Mouse (Mus musculus) heart, embryonic 12.5 days (tissue): ENCODE results near the gene Arf1. TPM values are rescaled to one million over a fixed set of nuclear protein-coding genes. Genes with fewer than 3 reads are reported as not detected.
"Not testable (repeated sequence)": the region's sequence is repeated elsewhere in the genome, so short reads cannot be mapped to it uniquely, and the experiment has no call there.

Source experiments
- ATAC-seq: fragments of 200-750 bp; cut with Nextera tagmentation; 2 replicates; pipeline ENCODE4 v1.8.0; 2017; ENCODE audit warnings: moderate TSS enrichment, moderate library complexity; ENCODE audit not compliant: insufficient number of reproducible peaks, low FRiP score
- H3K27ac ChIP-seq: fragments of 300-500 bp; sonication (generic); 2 replicates; pipeline ENCODE4 v1.5.1; 2016; ENCODE audit warnings: mild to moderate bottlenecking, moderate library complexity; ENCODE audit not compliant: poor library complexity, severe bottlenecking
- H3K27me3 ChIP-seq: fragments of 300-500 bp; sonication (generic); replicated peaks from 2 replicates; pipeline ENCODE4 v1.6.1; 2016; ENCODE audit warnings: mild to moderate bottlenecking, moderate library complexity
- H3K36me3 ChIP-seq: fragments of 300-500 bp; sonication (generic); 2 replicates; pipeline ENCODE4 v1.6.1; 2016; ENCODE audit warnings: mild to moderate bottlenecking, moderate library complexity
- H3K4me1 ChIP-seq: fragments of 300-500 bp; sonication (generic); replicated peaks from 2 replicates; pipeline ENCODE4 v1.6.1; 2016; ENCODE audit warnings: mild to moderate bottlenecking
- H3K4me2 ChIP-seq: fragments of 300-500 bp; sonication (generic); 2 replicates; pipeline ENCODE4 v1.6.1; 2016; ENCODE audit warnings: mild to moderate bottlenecking, moderate library complexity
- H3K4me3 ChIP-seq: fragments of 300-500 bp; sonication (generic); 2 replicates; pipeline ENCODE4 v1.5.1; 2016; ENCODE audit warnings: mild to moderate bottlenecking
- H3K9ac ChIP-seq: fragments of 300-500 bp; sonication (generic); 2 replicates; pipeline ENCODE4 v1.6.1; 2016; ENCODE audit warnings: mild to moderate bottlenecking, moderate library complexity
- H3K9me3 ChIP-seq: fragments of 300-500 bp; sonication (generic); replicated peaks from 2 replicates; pipeline ENCODE4 v1.6.1; 2016; ENCODE audit warnings: mild to moderate bottlenecking, moderate library complexity
- WGBS: fragments of 180-500 bp; shearing (Covaris S2); methylation state at CpG from one replicate; pipeline ENCODE4 v1.1.7; 2016; 5-methylcytosine and 5-hydroxymethylcytosine counted together
- polyA plus RNA-seq: library from polyadenylated mRNA; unstranded; fragments of >200 nt; fragmentation: Nextera tagmentation; extraction: Ambion mirVana; gene quantifications from 2 replicates; pipeline ENCODE4 v1.2.1, GENCODE M21; 2016

Arf1 gene
- polyA plus RNA-seq, 1 experiment from 2014 or later: 609 TPM

DNA sequence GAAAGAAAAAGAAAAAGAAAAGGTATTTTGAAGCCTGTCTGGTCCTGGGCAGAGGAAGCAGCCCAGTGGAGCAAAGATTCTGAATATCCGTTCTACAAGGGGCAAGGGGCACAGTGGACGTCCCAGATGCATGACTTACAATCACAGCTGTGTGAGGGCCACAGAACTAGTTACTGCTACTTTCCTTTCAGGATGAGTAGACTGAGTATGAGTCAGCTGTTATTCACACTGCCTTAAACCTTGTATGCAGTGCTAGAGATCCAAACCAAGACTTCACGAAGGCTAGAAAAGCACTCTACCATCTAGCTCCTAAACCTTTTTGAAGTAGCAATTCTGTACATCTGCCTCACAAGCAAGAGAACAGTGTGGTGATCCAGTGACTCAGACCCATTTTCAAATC, 1.8 kb downstream of the Arf1 start:
- ATAC-seq: no peak
- H3K4me2 ChIP-seq: peak overlapping the region; percentile 96
- H3K4me3 ChIP-seq: peak overlapping the region; percentile 97
- H3K9me3 ChIP-seq: no peaks in the 10 kb centered on the region
- no peaks in the 10 kb centered on the region for H3K36me3 ChIP-seq
- 43% methylated on average over 3 of the region's 3 CpGs for WGBS
- H3K4me1 ChIP-seq: peaks cover 60% of the 10 kb centered on the region
- H3K27ac ChIP-seq: no peak overlapping the region
- H3K9ac ChIP-seq: peak overlapping the region; percentile 99; the same call in 1 of the 2 replicates
- H3K27me3 ChIP-seq: no peaks in the 10 kb centered on the region

DNA sequence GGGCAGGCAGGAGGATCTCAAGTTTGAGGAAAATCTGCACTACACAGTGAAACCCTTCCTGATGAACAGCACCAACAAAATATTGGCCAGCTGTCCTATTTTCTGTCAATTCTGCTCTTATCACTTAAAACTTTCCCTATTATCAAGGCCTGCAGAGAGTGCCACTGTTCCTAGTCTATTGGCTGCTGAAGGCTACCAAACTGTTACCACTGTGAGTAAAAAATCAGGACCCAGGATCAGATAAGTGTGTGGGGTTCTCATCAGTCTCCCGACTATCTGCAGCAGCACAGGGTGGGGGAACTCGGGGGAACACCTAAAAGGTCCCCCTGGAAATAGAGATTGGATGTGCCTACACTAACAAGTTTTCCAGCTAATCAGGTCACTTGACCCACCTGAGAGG, 2.9 kb downstream of the Arf1 start:
- no peak for ATAC-seq
- H3K9ac ChIP-seq: no peak overlapping the region; the same call in 1 of the 2 replicates
- peak overlapping the region; percentile 49 for H3K4me2 ChIP-seq
- no peak overlapping the region for H3K27ac ChIP-seq
- H3K27me3 ChIP-seq: no peaks in the 10 kb centered on the region
- H3K9me3 ChIP-seq: no peaks in the 10 kb centered on the region
- H3K4me3 ChIP-seq: 0 out of 2 replicates have a peak overlapping the region, but pooled peaks have one; percentile 21
- peaks cover 69% of the 10 kb centered on the region for H3K4me1 ChIP-seq
- 38% methylated on average over 2 of the region's 2 CpGs for WGBS
- H3K36me3 ChIP-seq: no peaks in the 10 kb centered on the region; the same call in 1 of the 2 replicates

DNA sequence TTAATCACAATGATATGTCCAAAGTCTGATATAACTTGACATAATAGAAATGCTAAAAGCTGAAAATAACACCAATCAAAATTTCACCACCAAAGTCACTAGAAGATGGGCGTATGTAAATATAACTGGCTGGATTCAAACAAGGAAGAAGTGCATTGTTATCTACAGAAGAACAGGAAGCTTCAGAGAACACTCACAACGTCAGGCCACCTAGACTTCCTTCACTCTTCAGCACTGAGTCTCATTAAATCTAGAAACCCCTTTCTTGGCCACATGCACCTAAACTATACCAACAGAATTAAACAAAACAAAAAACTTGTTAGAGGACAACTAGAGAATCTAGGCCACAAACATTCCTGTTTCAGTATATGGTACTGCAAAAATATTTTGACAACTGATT, 3.6 kb downstream of the Arf1 start:
- 41% methylated on average over 2 of the region's 2 CpGs for WGBS
- no peak for ATAC-seq
- no peaks in the 10 kb centered on the region for H3K27me3 ChIP-seq
- H3K36me3 ChIP-seq: peaks cover 3% of the 10 kb centered on the region
- no peak overlapping the region for H3K27ac ChIP-seq
- no peak overlapping the region for H3K9ac ChIP-seq
- peaks cover 71% of the 10 kb centered on the region for H3K4me1 ChIP-seq
- H3K4me2 ChIP-seq: no peak overlapping the region; the same call in 1 of the 2 replicates
- H3K4me3 ChIP-seq: no peak overlapping the region
- no peaks in the 10 kb centered on the region for H3K9me3 ChIP-seq

DNA sequence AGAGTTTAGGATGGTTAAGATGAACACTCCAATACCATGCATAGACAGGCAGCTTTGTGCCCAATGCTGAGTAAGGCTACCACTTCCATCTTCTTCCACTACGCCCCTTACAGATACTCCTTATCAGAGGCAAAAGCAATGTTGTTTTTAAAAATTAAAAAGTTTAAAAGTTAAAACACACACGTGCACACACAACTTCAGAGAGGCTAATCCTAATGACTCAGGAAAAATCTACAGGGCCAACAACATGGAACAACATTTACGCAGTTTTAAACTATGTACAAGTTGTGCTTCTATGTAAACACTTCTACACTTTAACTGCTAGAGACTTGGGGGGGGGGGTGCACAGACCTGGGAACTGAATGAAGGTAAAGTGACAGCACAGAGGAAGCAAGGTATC, 4.0 kb downstream of the Arf1 start:
- H3K27me3 ChIP-seq: no peaks in the 10 kb centered on the region
- no peak overlapping the region for H3K4me3 ChIP-seq

DNA sequence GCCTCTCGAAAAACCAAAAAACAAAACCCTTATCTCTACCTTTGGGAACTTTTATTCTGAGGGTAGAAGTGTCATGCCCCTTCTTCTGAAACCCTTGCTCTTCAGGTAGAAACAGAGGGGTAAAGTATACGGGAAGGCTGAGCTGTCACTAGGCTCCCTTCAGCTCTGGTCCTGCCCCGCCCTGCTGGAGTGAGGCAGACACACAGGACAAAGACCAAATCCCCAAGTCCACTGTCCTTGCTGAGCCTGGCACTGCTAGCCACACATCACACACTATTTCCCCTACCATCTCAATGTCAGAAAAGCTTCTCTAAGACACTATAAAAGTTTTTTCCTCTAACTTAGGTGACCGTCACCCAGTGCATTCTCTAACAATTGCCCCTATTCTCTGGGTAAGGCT, 5.8 kb downstream of the Arf1 start:
- H3K9ac ChIP-seq: no peak overlapping the region
- H3K27me3 ChIP-seq: no peaks in the 10 kb centered on the region
- WGBS: 81% methylated on average over 4 of the region's 4 CpGs
- H3K9me3 ChIP-seq: no peaks in the 10 kb centered on the region
- no peak overlapping the region for H3K27ac ChIP-seq
- peaks cover 13% of the 10 kb centered on the region for H3K36me3 ChIP-seq
- H3K4me3 ChIP-seq: no peak overlapping the region
- peaks cover 83% of the 10 kb centered on the region for H3K4me1 ChIP-seq
- no peak for ATAC-seq
- no peak overlapping the region for H3K4me2 ChIP-seq

More for the DNA sequence above, 4.0 kb downstream of the Arf1 start:
- H3K9ac ChIP-seq: no peak overlapping the region
- ATAC-seq: no peak
- peak overlapping the region; percentile 6 for H3K4me2 ChIP-seq
- WGBS: 87% methylated on average over 3 of the region's 3 CpGs
- H3K36me3 ChIP-seq: peaks cover 6% of the 10 kb centered on the region
- no peaks in the 10 kb centered on the region for H3K9me3 ChIP-seq
- H3K4me1 ChIP-seq: peaks cover 73% of the 10 kb centered on the region
- H3K27ac ChIP-seq: no peak overlapping the region

DNA sequence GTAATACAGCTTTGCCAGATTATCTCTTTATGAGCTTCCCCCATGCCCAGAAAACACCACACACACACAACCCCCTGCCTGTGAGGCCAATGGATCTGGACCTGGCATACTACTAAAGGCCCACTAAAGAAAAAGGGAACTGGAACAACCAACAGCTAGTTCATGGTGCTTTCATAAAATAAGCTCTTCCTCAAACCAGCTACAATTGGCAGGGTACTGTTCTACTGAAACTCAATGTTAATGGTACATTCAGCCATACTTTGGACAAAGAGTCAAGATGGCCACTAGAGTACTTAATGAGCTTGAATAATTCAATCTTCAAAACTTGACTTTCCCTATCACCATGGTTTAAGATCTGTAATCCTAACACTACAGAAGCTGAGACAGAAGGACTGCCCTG, 6.5 kb downstream of the Arf1 start:
- peaks cover 18% of the 10 kb centered on the region for H3K36me3 ChIP-seq
- H3K4me1 ChIP-seq: peaks cover 86% of the 10 kb centered on the region
- no peak overlapping the region for H3K27ac ChIP-seq
- no peak overlapping the region for H3K9ac ChIP-seq
- H3K9me3 ChIP-seq: no peaks in the 10 kb centered on the region
- no peak overlapping the region for H3K4me3 ChIP-seq
- no peak overlapping the region for H3K4me2 ChIP-seq
- no peak for ATAC-seq
- no peaks in the 10 kb centered on the region for H3K27me3 ChIP-seq

DNA sequence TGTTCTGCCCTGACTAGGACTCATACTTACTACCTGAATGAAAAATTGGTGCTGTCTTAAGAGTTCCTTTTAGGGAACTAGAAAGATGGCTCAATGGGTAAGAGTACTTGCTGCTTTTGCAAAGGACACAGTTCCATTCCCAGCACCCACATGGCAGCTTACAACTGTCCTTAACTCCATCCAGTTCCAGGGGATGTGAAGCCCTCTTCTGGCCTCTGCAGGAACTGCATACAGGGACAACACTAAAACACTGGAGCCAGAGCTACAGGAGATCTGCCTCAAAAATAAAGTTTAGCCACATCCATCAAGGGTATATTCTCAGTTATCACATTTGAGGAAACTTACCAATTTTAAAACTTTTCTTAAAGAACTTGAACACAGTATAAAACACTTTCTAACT, 9.0 kb downstream of the Arf1 start:
- no peaks in the 10 kb centered on the region for H3K9me3 ChIP-seq
- H3K4me2 ChIP-seq: no peak overlapping the region
- H3K9ac ChIP-seq: no peak overlapping the region
- no peaks in the 10 kb centered on the region for H3K27me3 ChIP-seq
- no peak overlapping the region for H3K27ac ChIP-seq
- ATAC-seq: no peak
- H3K4me1 ChIP-seq: peaks cover 73% of the 10 kb centered on the region
- H3K4me3 ChIP-seq: no peak overlapping the region
- H3K36me3 ChIP-seq: peaks cover 33% of the 10 kb centered on the region

DNA sequence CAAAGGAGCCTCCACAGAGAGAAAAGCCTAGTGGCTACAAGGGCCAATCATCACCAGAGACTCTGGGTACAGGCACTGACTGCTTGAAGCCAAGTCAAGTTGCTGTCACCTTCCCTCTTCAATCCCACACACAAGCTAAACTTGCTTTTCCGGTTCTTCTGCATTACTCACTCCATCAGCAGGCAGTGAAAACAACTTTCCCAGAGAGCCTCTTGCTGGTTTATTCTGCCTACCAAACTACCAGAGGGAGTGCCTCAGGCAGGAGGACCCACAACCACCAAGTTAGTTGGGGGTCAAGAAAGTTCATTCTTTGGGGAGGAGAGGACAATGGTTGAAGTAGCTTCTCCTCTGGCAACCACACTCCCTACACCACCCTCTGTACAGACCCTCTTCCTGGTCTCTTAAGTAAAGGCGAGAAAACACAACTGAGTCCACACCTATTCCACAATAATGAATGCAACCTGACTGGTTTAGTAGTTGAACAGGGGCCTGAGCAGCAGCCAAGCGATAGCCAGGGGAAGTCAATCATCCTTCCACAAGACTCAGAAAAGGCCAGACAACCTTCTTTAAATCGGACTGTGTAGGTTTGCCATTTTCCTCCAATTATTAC, 9.6 kb downstream of the Arf1 start:
- no peak overlapping the region for H3K4me2 ChIP-seq
- H3K27me3 ChIP-seq: no peaks in the 10 kb centered on the region
- peaks cover 35% of the 10 kb centered on the region for H3K36me3 ChIP-seq
- H3K4me3 ChIP-seq: no peak overlapping the region
- no peak overlapping the region for H3K27ac ChIP-seq
- 83% methylated on average over 4 of the region's 4 CpGs for WGBS
- H3K9ac ChIP-seq: no peak overlapping the region
- H3K4me1 ChIP-seq: peaks cover 73% of the 10 kb centered on the region
- H3K9me3 ChIP-seq: no peaks in the 10 kb centered on the region
- no peak for ATAC-seq

DNA sequence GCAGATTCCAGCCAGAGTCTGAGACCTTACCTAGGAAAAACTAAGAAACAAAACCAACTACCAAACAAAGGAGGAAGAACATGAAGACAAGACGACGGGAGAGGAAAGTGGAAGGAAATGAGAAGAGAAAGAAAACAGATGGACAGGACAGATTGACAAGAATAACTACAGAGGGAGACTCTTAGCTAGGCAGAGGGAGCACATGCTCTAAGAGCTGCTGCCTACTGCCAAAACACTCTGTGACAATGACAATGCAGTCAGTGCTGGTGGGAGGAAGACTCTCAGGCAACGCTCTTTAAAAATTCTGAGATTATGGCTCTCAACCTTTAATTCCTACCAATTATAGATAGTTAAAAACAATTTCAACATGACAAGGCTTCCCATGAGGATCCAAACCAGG, 11.1 kb downstream of the Arf1 start:
- H3K27me3 ChIP-seq: no peaks in the 10 kb centered on the region
- ATAC-seq: no peak
- H3K4me2 ChIP-seq: no peak overlapping the region
- no peak overlapping the region for H3K9ac ChIP-seq
- H3K36me3 ChIP-seq: peaks cover 49% of the 10 kb centered on the region
- no peak overlapping the region for H3K4me3 ChIP-seq
- H3K9me3 ChIP-seq: no peaks in the 10 kb centered on the region
- 66% methylated on average over 3 of the region's 3 CpGs for WGBS
- no peak overlapping the region for H3K27ac ChIP-seq
- peaks cover 71% of the 10 kb centered on the region for H3K4me1 ChIP-seq

DNA sequence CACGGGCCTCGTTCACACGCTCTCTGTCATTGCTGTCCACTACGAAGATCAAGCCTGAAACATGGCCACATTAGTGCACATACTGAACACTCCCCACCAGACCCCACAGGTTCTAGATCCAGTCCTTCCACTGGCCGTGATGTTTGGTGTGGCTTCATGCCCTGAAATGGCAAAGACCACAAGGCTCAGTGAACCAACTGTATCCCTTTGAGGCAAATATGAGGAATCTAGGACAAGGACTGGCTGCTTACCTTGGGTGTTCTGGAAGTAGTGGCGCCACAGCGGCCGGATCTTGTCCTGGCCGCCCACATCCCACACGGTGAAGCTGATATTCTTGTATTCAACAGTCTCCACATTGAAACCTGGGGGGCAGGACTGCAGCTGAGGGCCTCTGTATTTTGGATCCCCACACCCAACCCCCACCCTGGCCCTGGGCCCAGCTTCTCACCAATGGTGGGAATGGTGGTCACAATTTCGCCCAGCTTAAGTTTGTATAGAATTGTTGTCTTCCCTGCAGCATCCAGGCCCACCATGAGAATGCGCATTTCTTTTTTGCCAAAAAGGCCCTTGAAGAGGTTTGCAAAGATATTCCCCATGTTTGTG, 15.1 kb downstream of the Arf1 start:
- H3K36me3 ChIP-seq: peaks cover 66% of the 10 kb centered on the region
- no peak for ATAC-seq
- H3K27ac ChIP-seq: no peak overlapping the region
- H3K4me1 ChIP-seq: peaks cover 59% of the 10 kb centered on the region
- H3K4me3 ChIP-seq: no peak overlapping the region
- H3K27me3 ChIP-seq: no peaks in the 10 kb centered on the region
- H3K9ac ChIP-seq: no peak overlapping the region
- H3K9me3 ChIP-seq: no peaks in the 10 kb centered on the region
- 92% methylated on average over 12 of the region's 12 CpGs for WGBS
- H3K4me2 ChIP-seq: no peak overlapping the region

DNA sequence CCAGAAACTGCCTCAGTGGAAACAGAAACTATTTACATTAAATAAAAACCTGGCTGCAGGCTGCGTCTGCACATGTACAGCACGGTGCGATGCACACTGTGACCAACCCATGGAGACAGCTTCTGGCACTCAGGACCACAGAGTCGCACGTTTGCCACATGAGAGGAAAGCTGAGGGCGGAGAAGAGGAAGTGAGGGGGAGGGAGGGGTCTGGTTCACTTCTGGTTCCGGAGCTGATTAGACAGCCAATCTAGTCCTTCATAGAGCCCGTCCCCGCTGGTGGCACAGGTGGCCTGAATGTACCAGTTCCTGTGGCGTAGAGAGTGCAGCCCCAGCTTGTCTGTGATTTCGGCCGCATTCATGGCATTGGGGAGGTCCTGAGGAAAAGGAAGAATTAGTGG, 15.8 kb downstream of the Arf1 start:
- WGBS: 67% methylated on average over 12 of the region's 12 CpGs
- H3K9ac ChIP-seq, H3K4me2 ChIP-seq, H3K9me3 ChIP-seq, H3K4me3 ChIP-seq, H3K27ac ChIP-seq, ATAC-seq, H3K27me3 ChIP-seq: not testable (repeated sequence)
- peaks cover 54% of the 10 kb centered on the region for H3K4me1 ChIP-seq
- H3K36me3 ChIP-seq: peaks cover 62% of the 10 kb centered on the region

DNA sequence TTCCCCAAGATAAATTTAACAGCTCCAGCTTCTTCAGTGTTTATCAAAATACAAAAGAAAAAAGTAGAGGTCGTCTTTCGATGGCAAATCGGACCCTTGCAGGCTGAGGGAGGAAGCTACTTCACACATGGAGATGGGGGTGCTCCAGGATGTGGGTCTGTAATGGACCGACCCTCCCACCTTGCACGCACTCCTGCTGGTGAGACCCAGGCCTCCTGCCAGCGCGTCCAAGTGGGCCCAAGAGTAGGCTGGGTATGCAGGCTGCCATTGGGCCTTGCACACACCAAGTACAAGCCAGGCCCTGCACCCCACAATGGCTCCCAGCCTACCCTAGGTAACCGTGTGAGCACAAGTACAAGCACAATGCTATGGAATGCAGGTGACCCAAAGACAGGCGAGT, 16.5 kb downstream of the Arf1 start:
- ATAC-seq, H3K27ac ChIP-seq, H3K4me3 ChIP-seq, H3K9me3 ChIP-seq, H3K9ac ChIP-seq, H3K4me2 ChIP-seq, H3K27me3 ChIP-seq: not testable (repeated sequence)
- peaks cover 63% of the 10 kb centered on the region for H3K36me3 ChIP-seq
- WGBS: 86% methylated on average over 9 of the region's 9 CpGs
- peaks cover 46% of the 10 kb centered on the region for H3K4me1 ChIP-seq
